Mouse (Mus musculus) CD4-positive naive resting alpha-beta T cell, adult 57 days (primary cell): Measurements from ENCODE around the gene Gm14180. TPM values are rescaled to one million over a fixed set of nuclear protein-coding genes. Genes with fewer than 3 reads are reported as not detected.

Source experiments
- total RNA-seq: library from RNA; stranded (reverse); gene quantifications from one replicate; pipeline ENCODE4 v1.2.4, GENCODE M21; 2023

Gene Gm14180
- not detected for total RNA-seq

GRCm38 (mm10) chr11:99734190-99734589, at the start of gene Gm14180:
TSS of gene Gm14180 (minus strand) at chr11:99734290.

GRCm38 (mm10) chr11:99780604-99781003, 46.5 kb upstream of the Gm14180 start, which contains the start of gene Krtap4-8:
TSS of gene Krtap4-8 (minus strand) at chr11:99780704.

GRCm38 (mm10) chr11:99772813-99773212, 38.7 kb upstream of the Gm14180 start, which contains the start of gene Gm11595:
TSS of gene Gm11595 (minus strand) at chr11:99772913.

GRCm38 (mm10) chr11:99690463-99690862, 43.6 kb downstream of the Gm14180 start, which contains the start of gene Gm14190:
TSS of gene Gm14190 (minus strand) at chr11:99690740.

Other genes with a start within 250 kb of the Gm14180 start
- gene Krt23, start 241.2 kb downstream of the Gm14180 start, total RNA-seq: not detected
- gene Krt39, start 213.0 kb downstream of the Gm14180 start, total RNA-seq: not detected
- gene Krt40, start 191.1 kb downstream of the Gm14180 start, total RNA-seq: not detected
- not detected for gene Krtap3-3, start 183.4 kb downstream of the Gm14180 start, total RNA-seq
- not detected for gene Krtap3-2, start 177.4 kb downstream of the Gm14180 start, total RNA-seq
- gene Gm11939, start 174.8 kb downstream of the Gm14180 start, total RNA-seq: not detected
- not detected for gene Krtap3-1, start 167.7 kb downstream of the Gm14180 start, total RNA-seq
- not detected for gene Krtap1-5, start 153.3 kb downstream of the Gm14180 start, total RNA-seq
- gene Krtap1-4, start 150.6 kb downstream of the Gm14180 start, total RNA-seq: not detected
- not detected for gene Krtap1-3, start 143.0 kb downstream of the Gm14180 start, total RNA-seq
- gene Krtap9-3, start 136.2 kb downstream of the Gm14180 start, total RNA-seq: not detected
- gene Gm11938, start 131.0 kb downstream of the Gm14180 start, total RNA-seq: not detected
- gene Gm11937, start 124.1 kb downstream of the Gm14180 start, total RNA-seq: not detected
- not detected for gene Krtap2-4, start 119.4 kb downstream of the Gm14180 start, total RNA-seq
- gene Gm11562, start 113.9 kb downstream of the Gm14180 start, total RNA-seq: not detected
- gene Krtap4-1, start 106.1 kb downstream of the Gm14180 start, total RNA-seq: not detected
- not detected for gene Krtap4-2, start 99.2 kb downstream of the Gm14180 start, total RNA-seq
- not detected for gene Krtap4-7, start 90.2 kb downstream of the Gm14180 start, total RNA-seq
- not detected for gene Gm11555, start 84.1 kb downstream of the Gm14180 start, total RNA-seq
- not detected for gene Gm11563, start 75.3 kb downstream of the Gm14180 start, total RNA-seq
- not detected for gene Krtap4-6, start 68.3 kb downstream of the Gm14180 start, total RNA-seq
- not detected for gene Gm14190, start 43.5 kb downstream of the Gm14180 start, total RNA-seq
- not detected for gene Gm11595, start 38.6 kb upstream of the Gm14180 start, total RNA-seq
- not detected for gene Krtap4-8, start 46.4 kb upstream of the Gm14180 start, total RNA-seq
- not detected for gene Krtap4-9, start 50.9 kb upstream of the Gm14180 start, total RNA-seq
- gene Gm11596, start 59.2 kb upstream of the Gm14180 start, total RNA-seq: not detected
- gene Gm11569, start 64.6 kb upstream of the Gm14180 start, total RNA-seq: not detected
- gene Gm11554, start 70.2 kb upstream of the Gm14180 start, total RNA-seq: not detected
- gene Krtap4-13, start 75.6 kb upstream of the Gm14180 start, total RNA-seq: not detected
- not detected for gene Gm11564, start 81.4 kb upstream of the Gm14180 start, total RNA-seq
- gene 2300003K06Rik, start 103.8 kb upstream of the Gm14180 start, total RNA-seq: not detected
- gene Krtap4-16, start 117.3 kb upstream of the Gm14180 start, total RNA-seq: not detected
- gene Gm11568, start 123.6 kb upstream of the Gm14180 start, total RNA-seq: not detected
- not detected for gene Gm11559, start 130.2 kb upstream of the Gm14180 start, total RNA-seq
- not detected for gene Krtap9-1, start 139.1 kb upstream of the Gm14180 start, total RNA-seq
- gene Gm11567, start 144.9 kb upstream of the Gm14180 start, total RNA-seq: not detected
- not detected for gene Krtap31-1, start 173.6 kb upstream of the Gm14180 start, total RNA-seq
- not detected for gene Gm11565, start 180.5 kb upstream of the Gm14180 start, total RNA-seq
- gene Krtap31-2, start 202.0 kb upstream of the Gm14180 start, total RNA-seq: not detected
- not detected for gene Krtap9-5, start 214.2 kb upstream of the Gm14180 start, total RNA-seq
- gene Krtap29-1, start 244.8 kb upstream of the Gm14180 start, total RNA-seq: not detected